Mouse (Mus musculus): ENCODE measurements around the gene Ppp1r1b.

DNA sequence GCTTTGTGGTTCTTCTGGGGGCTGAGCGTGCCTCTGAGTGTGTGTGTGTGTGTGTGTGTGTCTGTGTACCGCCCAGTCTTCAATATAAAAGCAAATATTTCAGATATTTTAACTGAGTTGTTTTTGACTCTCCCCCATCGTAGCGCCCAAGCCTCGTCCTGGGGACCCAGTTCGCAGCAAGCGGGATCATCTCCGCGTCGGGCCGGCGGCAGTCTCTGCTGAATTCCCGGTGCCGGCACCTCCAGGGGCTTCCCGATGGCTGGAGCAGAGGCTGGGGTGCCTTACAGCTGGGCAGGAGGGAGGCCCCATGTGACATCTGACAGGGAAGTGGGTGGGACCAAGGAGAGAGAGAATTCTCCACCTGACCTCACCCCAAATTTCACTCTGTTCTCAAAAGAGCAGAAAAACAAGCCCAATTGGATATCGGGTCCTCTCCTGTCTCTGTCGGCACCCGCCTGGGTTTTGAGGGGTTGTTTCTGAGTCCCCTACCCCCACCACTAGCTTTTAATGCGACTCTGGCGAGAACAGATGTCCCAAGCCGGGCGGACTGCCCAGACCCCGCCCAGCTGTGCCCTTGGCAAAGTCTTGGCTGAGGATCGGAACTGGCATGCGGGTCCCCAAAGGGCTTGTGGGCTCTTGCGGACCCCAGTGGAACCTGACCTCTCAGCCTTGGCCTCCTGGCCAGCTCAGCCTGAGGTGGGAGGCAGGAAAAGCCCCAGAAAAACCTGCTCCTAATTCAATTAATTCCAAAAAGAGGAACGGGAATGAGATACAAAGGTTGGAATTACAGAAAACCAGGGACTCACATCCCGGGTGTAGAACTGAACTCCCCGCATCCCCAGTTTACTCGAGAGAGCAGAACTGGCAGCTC lies 27.2 kb upstream of the Ppp1r1b start:
- no peak for TF ChIP-seq CTCF (IDR thresholded peaks at IDR 0.05; ENCODE audit: low read depth)
- TF ChIP-seq EP300 (IDR thresholded peaks at IDR 0.05; ENCODE audit: low read depth), result no peak

Measured in heart, postnatal 0 days (tissue).